Mouse (Mus musculus) forebrain, embryonic 11.5 days (tissue): ENCODE results near the gene Grb2. TPM values are rescaled to one million over a fixed set of nuclear protein-coding genes. Genes with fewer than 3 reads are reported as not detected.

Experiments
- ATAC-seq: fragments of 200-750 bp; cut with Nextera tagmentation; replicated peaks from 2 replicates; pipeline ENCODE4 v1.8.0; 2017; ENCODE audit warnings: moderate TSS enrichment; ENCODE audit not compliant: low FRiP score
- DNase-seq: peaks from one replicate; pipeline ENCODE4 v3.0.0-alpha.2; 2017; ENCODE audit warnings: low spot score
- H3K27ac ChIP-seq: fragments of 300-500 bp; sonication (generic); 2 replicates; pipeline ENCODE4 v1.5.1; 2014; ENCODE audit warnings: low read depth, low read length
- H3K27me3 ChIP-seq: fragments of 300-500 bp; sonication (generic); 2 replicates; pipeline ENCODE4 v1.6.1; 2014; ENCODE audit warnings: mild to moderate bottlenecking, low read length, mixed read lengths; ENCODE audit not compliant: control insufficient read depth, insufficient read depth
- H3K36me3 ChIP-seq: fragments of 300-500 bp; sonication (generic); 2 replicates; pipeline ENCODE4 v1.6.1; 2014; ENCODE audit warnings: mild to moderate bottlenecking, low read length, moderate library complexity, mixed read lengths; ENCODE audit not compliant: control insufficient read depth, insufficient read depth
- H3K4me1 ChIP-seq: fragments of 300-500 bp; sonication (generic); replicated peaks from 2 replicates; pipeline ENCODE4 v1.6.1; 2014; ENCODE audit warnings: low read length, mixed read lengths; ENCODE audit not compliant: control insufficient read depth, insufficient read depth
- H3K4me2 ChIP-seq: fragments of 300-500 bp; sonication (generic); 2 replicates; pipeline ENCODE4 v1.6.1; 2014; ENCODE audit warnings: low read depth, mild to moderate bottlenecking, low read length, moderate library complexity, mixed read lengths; ENCODE audit not compliant: severe bottlenecking
- H3K4me3 ChIP-seq: fragments of 300-500 bp; sonication (generic); 2 replicates; pipeline ENCODE4 v1.5.1; 2014; ENCODE audit warnings: low read depth, low read length
- H3K9ac ChIP-seq: fragments of 300-500 bp; sonication (generic); 2 replicates; pipeline ENCODE4 v1.6.1; 2014; ENCODE audit warnings: low read length
- H3K9me3 ChIP-seq: fragments of 300-500 bp; sonication (generic); 2 replicates; pipeline ENCODE4 v1.6.1; 2016; ENCODE audit warnings: low read length, mixed read lengths; ENCODE audit not compliant: control insufficient read depth
- WGBS: fragments of 180-500 bp; shearing (Covaris S2); extraction: QIAGEN DNeasy Blood & Tissue Kit; methylation state at CpG from one replicate; pipeline ENCODE4 v1.1.7; 2014; 5-methylcytosine and 5-hydroxymethylcytosine counted together
- polyA plus RNA-seq: library from polyadenylated mRNA; unstranded; fragments of >200 nt; fragmentation: Nextera tagmentation; extraction: Ambion mirVana; gene quantifications from 2 replicates; pipeline ENCODE4 v1.2.1, GENCODE M21; 2014

The Grb2 gene
- polyA plus RNA-seq, 1 experiment from 2014 or later, result 63.0 TPM

DNA sequence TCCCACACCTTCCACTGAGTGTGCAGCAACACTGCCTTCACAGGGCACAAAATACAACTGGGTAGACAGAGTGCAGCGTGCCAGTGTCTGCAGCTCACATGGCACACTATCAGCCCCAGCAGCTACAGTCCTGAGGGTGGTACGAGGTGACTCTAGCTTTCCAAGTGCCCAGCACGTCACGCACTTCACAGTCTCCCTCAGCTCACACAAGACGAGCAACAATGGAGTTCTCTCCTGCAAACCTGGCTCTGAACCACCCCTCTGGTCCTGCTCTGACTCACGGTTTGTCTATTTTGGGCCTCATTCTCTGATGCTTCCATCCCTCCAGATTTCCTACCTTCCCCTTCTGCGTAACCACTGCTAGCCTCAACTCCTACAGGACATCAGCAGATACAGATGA, 108.7 kb downstream of the Grb2 start:
- Histone ChIP-seq H3K9me3 (no peaks in the 10 kb centered on the region), H3K36me3 (no peaks in the 10 kb centered on the region; the same call in 1 of the 2 replicates), H3K27me3 (no peaks in the 10 kb centered on the region), H3K4me3 (no peak overlapping the region), H3K9ac (no peak overlapping the region), H3K4me2 (no peak overlapping the region), H3K27ac (no peak overlapping the region), H3K4me1 (peaks cover 9% of the 10 kb centered on the region)
- ATAC-seq (no peak), DNase-seq (no peak)
- 96% methylated on average over 7 of the region's 7 CpGs for WGBS

DNA sequence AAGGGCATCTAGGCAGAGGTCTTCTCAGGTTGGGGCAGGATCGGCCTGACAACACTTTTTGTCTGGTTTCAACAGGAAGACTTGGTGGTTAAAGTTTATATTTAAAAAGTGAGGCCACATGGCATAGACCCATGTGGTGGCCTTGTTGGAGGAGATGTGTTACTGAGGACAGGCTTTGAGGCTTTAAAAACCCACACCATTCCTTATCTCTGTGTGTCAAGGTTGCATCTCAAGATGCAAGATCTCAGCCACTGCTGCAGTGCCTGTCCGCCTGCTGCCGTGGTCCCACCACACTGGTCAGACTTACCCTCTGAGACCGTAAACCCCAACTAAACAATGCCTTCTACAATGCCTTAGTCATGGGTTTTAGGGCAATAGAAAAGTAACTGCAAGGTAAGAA, 110.1 kb downstream of the Grb2 start:
- no peaks in the 10 kb centered on the region for H3K27me3 ChIP-seq
- H3K4me1 ChIP-seq, result peaks cover 7% of the 10 kb centered on the region
- DNase-seq, result no peak
- H3K4me2 ChIP-seq, result no peak overlapping the region
- ATAC-seq, result no peak
- H3K4me3 ChIP-seq, result no peak overlapping the region
- H3K36me3 ChIP-seq, result peaks cover 6% of the 10 kb centered on the region
- H3K9ac ChIP-seq, result no peak overlapping the region
- H3K27ac ChIP-seq, result no peak overlapping the region
- H3K9me3 ChIP-seq, result no peaks in the 10 kb centered on the region
- 95% methylated on average over 4 of the region's 4 CpGs for WGBS

DNA sequence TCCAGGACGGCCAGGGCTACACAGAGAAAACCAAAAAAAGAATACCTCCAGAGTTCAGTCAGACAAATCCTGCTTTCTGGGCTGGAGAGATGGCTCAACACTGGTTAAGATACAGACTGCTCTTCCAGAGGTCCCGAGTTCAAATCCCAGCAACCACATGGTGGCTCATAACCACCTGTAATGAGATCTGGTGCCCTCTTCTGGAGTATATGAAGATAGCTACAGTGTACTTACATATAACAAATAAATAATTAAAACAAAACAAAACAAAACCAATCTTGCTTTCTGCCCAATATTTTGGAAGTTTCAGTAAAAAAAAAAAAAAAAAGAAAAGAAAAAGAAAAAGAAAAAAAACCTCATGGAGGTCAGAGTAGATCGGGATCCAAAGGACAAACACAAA, 113.2 kb downstream of the Grb2 start:
- no peak overlapping the region for H3K9ac ChIP-seq
- H3K27ac ChIP-seq, result no peak overlapping the region
- no peaks in the 10 kb centered on the region for H3K4me1 ChIP-seq
- no peaks in the 10 kb centered on the region for H3K9me3 ChIP-seq
- WGBS, result 98% methylated on average over 3 of the region's 3 CpGs
- no peak overlapping the region for H3K4me2 ChIP-seq
- ATAC-seq, result no peak
- H3K36me3 ChIP-seq, result peaks cover 16% of the 10 kb centered on the region
- H3K4me3 ChIP-seq, result no peak overlapping the region
- no peaks in the 10 kb centered on the region for H3K27me3 ChIP-seq
- no peak for DNase-seq

Other genes starting within 250 kb of the Grb2 start
- gene Slc16a5, start 246.1 kb downstream of the Grb2 start, polyA plus RNA-seq, result 0.16 and 0.24 TPM in 2 replicates
- gene Armc7, start 232.9 kb downstream of the Grb2 start, polyA plus RNA-seq, result 8.9 and 9.7 TPM in 2 replicates
- gene Nt5c, start 216.7 kb downstream of the Grb2 start, polyA plus RNA-seq, result 72.6 and 78.5 TPM in 2 replicates
- 961 and 989 TPM in 2 replicates for gene Jpt1, start 194.2 kb downstream of the Grb2 start, polyA plus RNA-seq
- 1,384 and 1,509 TPM in 2 replicates for gene Sumo2, start 172.3 kb downstream of the Grb2 start, polyA plus RNA-seq
- gene Nup85, start 144.2 kb downstream of the Grb2 start, polyA plus RNA-seq, result 236 and 245 TPM in 2 replicates
- gene Mrps7, start 104.7 kb downstream of the Grb2 start, polyA plus RNA-seq, result 93.9 and 95.3 TPM in 2 replicates
- gene Gga3, start 104.5 kb downstream of the Grb2 start, polyA plus RNA-seq, result 36.5 and 37.1 TPM in 2 replicates
- gene Mif4gd, start 95.6 kb downstream of the Grb2 start, polyA plus RNA-seq, result 19.2 and 22.6 TPM in 2 replicates
- gene Slc25a19, start 80.3 kb downstream of the Grb2 start, polyA plus RNA-seq, result 26.4 and 27.7 TPM in 2 replicates
- gene Tmem94, start 56.8 kb upstream of the Grb2 start, polyA plus RNA-seq, result 25.9 and 28.9 TPM in 2 replicates
- 20.4 and 21.2 TPM in 2 replicates for gene Caskin2, start 105.0 kb upstream of the Grb2 start, polyA plus RNA-seq
- gene Tsen54, start 106.1 kb upstream of the Grb2 start, polyA plus RNA-seq, result 29.4 and 33.4 TPM in 2 replicates
- 3.9 and 5.5 TPM in 2 replicates for gene Llgl2, start 115.5 kb upstream of the Grb2 start, polyA plus RNA-seq
- gene Myo15b, start 149.8 kb upstream of the Grb2 start, polyA plus RNA-seq, result 0.16 TPM in 1 of 2 replicates, not detected in the other
- gene Smim5, start 191.4 kb upstream of the Grb2 start, polyA plus RNA-seq, result 2.0 and 2.6 TPM in 2 replicates
- gene Smim6, start 203.4 kb upstream of the Grb2 start, polyA plus RNA-seq, result 0.72 and 0.95 TPM in 2 replicates
- 55.2 and 56.3 TPM in 2 replicates for gene Sap30bp, start 224.7 kb upstream of the Grb2 start, polyA plus RNA-seq
- gene Recql5, start 224.9 kb upstream of the Grb2 start, polyA plus RNA-seq, result 28.3 and 35.6 TPM in 2 replicates